Mouse (Mus musculus) gastrocnemius, postnatal 14 days (tissue): Measurements from ENCODE around the gene Ttc21a. TPM values are rescaled to one million over a fixed set of nuclear protein-coding genes. Genes with fewer than 3 reads are reported as not detected.
"Not testable (repeated sequence)": the region's sequence is repeated elsewhere in the genome, so short reads cannot be mapped to it uniquely, and the experiment has no call there.

Experiments
- DNase-seq: peaks from one replicate; pipeline ENCODE4 v3.0.0; 2021; ENCODE audit warnings: mixed read lengths
- intact Hi-C: fragments of 180-260 bp; cut with DNase I; formaldehyde crosslinking; loops from one replicate; pipeline ENCODE4 v1.15.1; 2025; ENCODE audit warnings: low total_unique reads
- total RNA-seq, 2 experiments: library from RNA; stranded (reverse); gene quantifications; 2 replicates each; pipeline ENCODE4 v1.2.3; 2021

The Ttc21a gene
- total RNA-seq, 2 experiments from 2014 or later: not detected

DNA sequence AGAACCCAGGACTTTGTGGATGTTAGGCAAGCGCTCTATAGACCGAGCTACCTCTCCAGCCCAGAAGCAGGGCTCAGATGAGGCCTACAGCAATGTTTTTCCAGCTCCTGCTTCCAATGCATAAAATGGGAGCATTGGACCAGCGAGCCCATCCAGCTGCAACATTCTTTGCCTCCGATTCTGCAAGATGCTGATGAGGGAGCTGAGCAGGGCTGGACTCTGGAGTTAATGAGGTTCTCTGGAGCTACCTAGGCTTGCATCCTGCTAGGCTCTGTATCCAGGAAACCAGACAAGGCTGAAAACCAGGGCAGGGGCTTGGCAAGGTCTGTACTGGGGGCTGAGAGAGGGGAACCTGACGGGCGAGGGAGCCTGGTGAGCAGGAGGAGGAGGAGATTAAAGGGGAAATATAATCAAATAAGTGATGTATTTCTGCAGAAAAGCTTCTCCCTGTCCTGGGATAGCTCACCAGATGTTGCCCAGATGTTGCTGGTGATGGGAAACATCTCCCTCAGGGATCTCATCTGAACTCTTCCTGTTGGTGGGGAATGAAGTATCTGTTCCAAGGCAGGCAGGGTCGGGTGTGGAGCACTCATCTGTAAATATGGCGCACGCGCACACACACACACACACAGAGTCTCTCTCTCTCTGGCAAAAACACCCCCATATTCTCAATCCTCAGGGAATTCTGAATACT, 48.6 kb downstream of the Ttc21a start:
- intact Hi-C loops: no loop called here
- no peak for DNase-seq

DNA sequence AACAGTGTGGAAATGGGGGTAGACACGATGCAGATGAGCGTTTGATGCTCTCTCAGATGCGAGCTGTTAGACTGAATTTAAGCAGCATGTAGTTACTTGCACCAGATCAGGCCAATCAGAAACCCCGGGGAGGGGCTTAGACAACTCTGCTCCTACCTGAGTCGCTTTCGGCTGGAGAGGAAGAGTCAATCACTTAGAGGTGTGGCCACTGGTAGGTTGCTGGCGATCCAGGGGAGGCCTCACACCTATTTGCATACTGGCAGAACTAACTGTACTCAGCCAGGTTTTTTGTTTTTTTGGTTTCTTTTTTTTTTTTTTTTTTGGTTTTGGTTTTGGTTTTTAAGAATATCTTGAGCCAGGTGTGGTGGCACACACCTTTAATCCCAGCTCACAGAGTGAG, 50.9 kb downstream of the Ttc21a start:
- DNase-seq: no peak
- intact Hi-C loops: no loop called here

GRCm38 (mm10) chr9:119991310-119991709, 53.9 kb downstream of the Ttc21a start:
- no peak for DNase-seq
- intact Hi-C loops: no loop called here

DNA sequence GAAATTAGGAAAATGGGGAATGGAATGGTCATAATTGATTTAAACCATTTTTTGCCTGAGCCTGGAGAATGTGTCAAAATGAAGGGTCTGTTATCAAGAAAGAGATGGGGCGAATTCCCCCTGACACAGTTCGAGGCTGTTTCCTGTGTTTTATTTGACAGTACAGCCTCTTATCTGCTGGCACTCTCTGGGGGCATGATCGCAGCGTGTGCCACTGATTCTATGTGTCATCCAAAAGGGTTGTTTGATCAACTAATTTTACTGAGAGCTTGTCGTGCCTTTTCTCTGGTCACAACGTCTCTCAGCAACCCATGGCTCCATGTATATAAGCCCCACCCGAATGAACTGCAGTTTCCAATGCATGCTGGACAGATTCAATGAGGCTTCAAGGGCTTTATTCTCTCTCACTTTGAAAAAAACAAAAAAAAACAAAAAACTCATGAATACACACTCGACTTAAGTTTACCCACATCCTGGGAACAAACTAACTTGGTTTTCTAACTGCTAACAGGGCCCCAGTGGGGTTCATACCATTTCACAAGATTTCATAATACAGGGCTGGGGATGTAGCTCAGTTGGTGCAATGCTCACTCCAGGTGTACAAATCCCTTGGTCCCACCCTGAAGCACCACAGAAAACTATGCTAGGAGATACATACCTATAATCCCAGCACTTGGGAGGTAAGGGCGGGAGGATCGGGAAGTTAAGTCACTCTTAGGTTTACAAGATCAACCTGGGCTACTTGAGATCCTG, 55.9 kb downstream of the Ttc21a start:
- DNase-seq: no peak
- intact Hi-C loops: no loop called here

DNA sequence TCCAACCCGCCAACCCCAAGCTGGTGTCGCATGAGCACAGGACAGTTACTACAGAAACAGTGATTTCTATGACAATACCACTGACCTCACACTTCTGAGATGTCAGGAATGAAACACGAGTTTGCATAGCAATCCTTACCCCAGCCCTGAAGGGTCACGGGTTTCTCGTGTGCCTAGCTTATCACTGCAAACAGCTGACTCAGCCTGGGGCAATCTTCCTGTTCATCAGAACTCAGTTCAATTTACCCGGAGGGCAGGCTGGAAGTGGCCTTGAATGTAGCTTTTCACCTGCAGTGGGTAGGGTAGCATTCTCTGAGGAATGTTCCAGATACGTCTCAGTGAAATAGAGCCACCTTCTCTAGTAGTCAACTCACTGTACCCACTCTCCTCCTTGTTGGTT, 56.8 kb downstream of the Ttc21a start:
- intact Hi-C loops: no loop called here
- no peak for DNase-seq

DNA sequence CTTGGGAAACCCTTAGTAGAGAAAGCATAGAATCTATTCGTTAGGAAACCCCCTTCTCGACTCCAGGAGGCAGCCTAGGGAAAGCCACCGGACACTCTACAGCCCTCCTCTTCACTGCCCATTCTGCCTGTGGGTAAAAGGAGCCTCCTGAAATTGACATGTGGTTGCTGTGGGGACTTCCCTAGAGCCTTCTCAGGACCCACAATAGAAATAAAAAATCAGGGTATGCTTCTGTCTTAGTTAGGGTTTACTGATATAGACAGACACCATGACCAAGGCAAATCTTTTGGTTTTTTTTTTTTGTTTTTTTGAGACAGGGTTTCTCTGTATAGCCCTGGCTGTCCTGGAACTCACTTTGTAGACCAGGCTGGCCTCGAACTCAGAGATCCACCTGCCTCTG, 58.7 kb downstream of the Ttc21a start:
- intact Hi-C loops: no loop called here
- no peak for DNase-seq

GRCm38 (mm10) chr9:119998776-119999175, 61.4 kb downstream of the Ttc21a start:
- DNase-seq: no peak
- intact Hi-C loops: no loop called here

GRCm38 (mm10) chr9:119999636-120000035, 62.2 kb downstream of the Ttc21a start:
- DNase-seq: peak; percentile 58
- intact Hi-C loops: no loop called here

DNA sequence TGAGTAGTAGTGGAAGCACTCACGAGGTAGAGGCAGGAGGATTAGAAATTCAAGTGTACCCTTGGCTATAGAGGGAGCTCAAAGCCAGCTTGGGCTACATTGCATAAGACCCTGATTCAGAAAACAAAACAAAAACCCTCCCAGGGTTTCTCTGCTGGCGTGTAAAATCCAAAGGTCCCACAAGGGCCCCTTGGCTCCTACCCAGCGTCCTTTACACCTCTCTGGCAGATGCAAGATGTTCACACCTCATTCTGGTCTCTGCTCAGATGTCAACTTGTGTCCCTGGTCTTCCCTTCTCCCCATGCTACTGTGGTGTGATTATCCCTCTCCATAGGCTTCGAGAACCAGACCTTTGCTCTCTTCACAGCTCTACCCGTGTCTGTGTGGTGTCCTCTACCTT, 63.4 kb downstream of the Ttc21a start:
- intact Hi-C loops: no loop called here
- DNase-seq: no peak

DNA sequence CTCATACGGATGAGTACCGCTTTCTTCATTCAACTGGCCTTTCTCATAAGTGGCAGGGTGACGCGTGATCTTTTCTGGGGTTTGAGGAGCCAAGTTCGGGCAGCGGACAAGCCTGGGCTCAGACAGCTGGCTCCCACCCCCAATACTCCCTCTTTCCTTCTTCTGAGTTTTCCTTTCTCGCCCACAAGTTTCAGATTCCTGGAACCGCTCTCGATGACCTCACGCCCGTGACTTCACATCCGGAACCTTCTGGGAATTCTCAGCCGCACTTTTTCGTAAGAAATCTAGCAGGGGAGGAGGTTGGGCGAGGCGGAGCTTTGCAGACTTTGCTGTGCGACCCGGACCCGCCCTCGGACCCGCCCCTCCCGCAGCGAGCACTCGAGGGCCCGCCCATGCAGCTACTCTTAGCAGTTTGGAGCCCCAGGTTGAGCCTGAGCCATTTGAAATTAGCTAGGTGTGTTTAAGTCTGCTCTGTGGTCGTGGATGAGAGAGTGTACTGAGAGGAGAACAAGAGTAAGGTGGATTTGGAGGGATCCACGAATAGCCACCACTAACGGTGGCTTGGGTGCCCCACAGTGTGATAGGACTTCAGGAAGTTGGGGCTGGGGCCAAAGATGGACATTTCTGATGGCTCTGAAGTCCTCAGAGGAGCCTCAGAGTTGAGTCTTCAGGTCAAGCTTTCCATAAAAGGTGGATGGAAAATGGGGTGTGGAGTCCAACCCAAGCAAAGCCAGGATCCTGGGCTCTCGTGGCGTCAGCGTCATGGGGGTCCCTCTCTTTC, 64.7 kb downstream of the Ttc21a start:
- peak; percentile 80 for DNase-seq
- intact Hi-C loops: no loop called here

GRCm38 (mm10) chr9:120002893-120003292, 65.5 kb downstream of the Ttc21a start:
- DNase-seq: no peak
- intact Hi-C loops: no loop called here

DNA sequence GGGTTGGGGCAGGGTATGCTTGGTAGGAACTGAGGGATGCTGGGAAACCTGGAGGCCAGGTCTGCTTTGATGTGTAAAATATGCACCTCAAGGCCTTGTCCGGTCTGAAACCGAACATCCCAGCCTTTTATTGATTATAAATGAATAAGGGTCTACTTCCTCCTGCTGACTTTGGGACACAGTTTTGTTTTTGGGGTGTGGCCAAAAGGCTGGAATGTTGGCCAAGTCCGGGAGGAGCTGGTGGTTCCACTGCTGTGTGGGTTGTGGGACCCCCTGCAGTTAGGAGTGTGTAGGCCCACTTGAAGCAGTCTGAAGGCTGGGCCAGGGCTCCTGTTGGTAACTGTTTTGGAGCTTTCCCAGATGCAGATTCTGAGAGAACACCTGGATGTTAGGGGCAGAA, 68.5 kb downstream of the Ttc21a start:
- no peak for DNase-seq

DNA sequence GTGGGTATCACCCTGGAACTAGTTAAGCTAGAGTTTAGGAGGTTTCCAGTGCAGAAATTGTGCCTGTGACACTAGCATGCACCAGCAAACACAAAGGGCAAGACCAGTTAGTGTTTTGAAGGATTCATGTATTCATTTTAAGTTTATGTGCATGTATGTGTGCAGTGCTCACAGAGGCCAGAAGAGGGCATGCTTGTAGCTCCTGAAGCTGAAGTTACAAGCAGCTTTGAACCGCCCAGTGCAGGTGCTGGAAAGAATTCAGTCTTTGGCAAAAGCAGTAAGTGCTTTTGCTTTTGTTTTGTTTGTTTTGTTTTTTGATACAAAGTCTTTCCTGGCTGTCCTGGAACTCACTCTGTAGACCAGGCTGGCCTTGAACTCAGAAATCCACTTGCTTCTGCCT, 70.4 kb downstream of the Ttc21a start:
- intact Hi-C loops: no loop called here
- no peak for DNase-seq

More for the DNA sequence above, 68.5 kb downstream of the Ttc21a start:
- intact Hi-C loops: no loop called here

DNA sequence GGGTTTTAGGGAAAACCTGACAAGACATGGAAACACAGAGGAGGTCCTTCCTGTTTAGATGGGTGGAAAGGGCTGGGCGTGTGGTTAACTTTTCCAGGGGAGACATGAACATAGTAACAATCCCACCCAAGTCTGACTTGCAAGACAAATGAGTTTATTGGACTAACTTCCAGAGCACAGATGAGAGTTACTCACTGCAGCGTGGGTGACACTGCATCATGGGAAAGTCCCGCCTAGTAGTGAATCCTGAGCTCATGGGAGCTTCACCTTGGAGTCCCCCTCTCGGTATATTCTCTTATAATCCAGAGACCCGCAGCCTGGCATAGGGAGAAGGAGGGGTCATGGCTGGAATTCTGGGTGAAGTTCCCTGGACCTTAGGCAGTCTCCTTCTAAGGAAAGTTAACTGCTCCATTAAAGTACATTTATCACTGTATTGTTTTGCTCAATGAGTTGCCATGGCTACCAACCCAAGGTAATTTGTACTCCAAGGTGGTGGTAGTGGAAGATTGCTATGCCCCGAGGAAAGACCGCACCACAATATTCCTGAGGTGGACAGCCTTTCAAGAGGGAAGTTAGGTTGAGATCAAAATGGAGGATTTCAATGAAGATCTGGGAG, 71.9 kb downstream of the Ttc21a start:
- intact Hi-C loops: no loop called here
- DNase-seq: no peak

- DNase-seq: no peak
- intact Hi-C loops: no loop called here
Measured at GRCm38 (mm10) chr9:120009871-120010270, 72.5 kb downstream of the Ttc21a start.

DNA sequence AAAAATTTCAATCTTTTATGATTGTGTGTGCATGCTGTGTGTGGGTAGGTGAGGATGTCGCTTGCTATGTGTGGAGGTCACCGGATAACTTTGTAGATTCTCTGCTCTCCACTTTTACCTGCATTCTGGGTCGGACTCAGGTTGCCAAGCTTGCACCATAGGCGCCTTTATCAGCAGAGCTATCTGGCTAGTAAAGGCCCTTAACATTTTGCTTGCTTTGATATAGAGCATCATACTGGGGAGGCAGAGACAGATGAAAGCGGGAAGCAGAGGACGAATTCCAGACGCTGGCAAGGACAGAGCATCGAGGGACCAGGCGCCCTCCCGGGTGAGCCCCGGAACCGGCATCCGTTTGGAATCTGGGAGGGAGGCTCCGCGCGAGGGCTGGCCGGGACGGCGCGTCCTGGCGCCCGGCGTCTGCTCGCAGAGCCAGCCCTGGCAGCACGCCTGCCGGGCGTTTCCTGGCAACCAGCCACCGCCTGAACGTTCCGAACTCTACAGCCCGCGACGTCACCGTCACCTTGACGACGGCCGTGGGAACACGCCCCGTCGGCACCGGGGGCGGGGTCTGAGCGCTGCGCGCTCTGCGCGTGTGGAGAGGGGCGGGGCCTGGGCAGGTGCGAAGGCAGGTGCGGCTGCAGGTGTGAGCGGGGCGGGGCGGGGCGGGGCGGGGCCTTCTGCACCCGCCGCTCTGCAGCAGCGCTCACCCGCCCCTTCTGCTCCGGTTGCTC, 73.5 kb downstream of the Ttc21a start:
- intact Hi-C loops: no loop called here
- DNase-seq: peak; percentile 96

- intact Hi-C loops: no loop called here
- peak; percentile 73 for DNase-seq
Measured at GRCm38 (mm10) chr9:120011533-120011932, 74.1 kb downstream of the Ttc21a start.

DNA sequence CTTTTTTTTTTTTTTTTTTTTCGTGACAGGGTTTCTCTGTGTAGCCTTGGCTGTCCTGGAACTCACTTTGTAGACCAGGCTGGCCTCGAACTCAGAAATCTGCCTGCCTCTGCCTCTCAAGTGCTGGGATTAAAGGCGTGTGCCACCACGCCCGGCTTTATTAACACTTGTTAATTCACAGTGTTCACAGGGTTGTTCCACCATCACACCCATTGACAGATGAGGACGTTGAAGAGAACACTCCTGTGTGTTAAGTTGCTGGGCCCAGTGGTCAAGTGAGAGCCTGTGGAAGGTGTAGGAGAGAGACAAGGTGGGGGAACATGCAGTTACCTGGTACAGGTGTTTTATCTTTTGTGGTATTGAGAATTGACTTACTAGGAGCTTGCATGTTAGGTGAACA, 74.8 kb downstream of the Ttc21a start:
- DNase-seq, intact Hi-C loops: not testable (repeated sequence)

DNA sequence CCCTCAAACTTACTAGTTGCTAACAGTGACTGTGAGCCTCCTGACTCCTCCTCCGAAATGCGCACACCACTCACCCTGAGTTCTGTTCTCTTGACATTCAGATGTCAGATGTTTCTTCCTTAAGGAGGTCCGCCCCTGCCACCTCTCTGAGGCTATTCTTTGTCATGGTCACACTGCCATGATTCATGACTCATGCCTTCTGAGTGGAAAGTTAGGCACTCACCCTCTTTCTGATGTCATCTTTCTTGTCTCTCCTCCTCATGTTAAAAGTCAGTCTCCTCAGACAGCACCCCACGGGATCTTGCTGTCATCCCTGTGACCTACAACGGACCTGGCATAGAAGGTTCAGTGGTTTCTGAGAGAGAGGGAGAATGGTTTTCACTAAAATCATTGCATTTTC, 75.4 kb downstream of the Ttc21a start:
- intact Hi-C loops: no loop called here
- no peak for DNase-seq
